Mouse (Mus musculus) testis, adult 2 months (tissue): ENCODE results near the gene Gprc5d. TPM values are rescaled to one million over a fixed set of nuclear protein-coding genes. Genes with fewer than 3 reads are reported as not detected.

Experiments used
- H3K27ac ChIP-seq: fragments of 200-500 bp; 2 replicates; pipeline ENCODE4 v1.5.1; 2012; ENCODE audit warnings: low read depth, low read length; ENCODE audit not compliant: control insufficient read depth, insufficient read depth
- H3K27me3 ChIP-seq: fragments of 200-500 bp; 2 replicates; pipeline ENCODE4 v1.6.1; 2012; ENCODE audit warnings: mild to moderate bottlenecking, low read length, moderate library complexity; ENCODE audit not compliant: control insufficient read depth, insufficient read depth
- H3K36me3 ChIP-seq: fragments of 200-500 bp; 2 replicates; pipeline ENCODE4 v1.6.1; 2012; ENCODE audit warnings: mild to moderate bottlenecking, low read length; ENCODE audit not compliant: control insufficient read depth, insufficient read depth
- H3K4me1 ChIP-seq: fragments of 200-500 bp; 2 replicates; pipeline ENCODE4 v1.6.1; 2012; ENCODE audit warnings: low read length; ENCODE audit not compliant: control insufficient read depth, insufficient read depth
- H3K4me3 ChIP-seq: fragments of 200-500 bp; 2 replicates; pipeline ENCODE4 v1.5.1; 2012; ENCODE audit warnings: low read depth, mild to moderate bottlenecking, low read length, moderate library complexity, mixed read lengths; ENCODE audit not compliant: control insufficient read depth
- CTCF ChIP-seq: fragments of 200-500 bp; IDR thresholded peaks from 2 replicates; pipeline ENCODE4 v1.5.1; 2012; ENCODE audit warnings: low read depth, mild to moderate bottlenecking, inconsistent platforms, low read length, moderate library complexity; ENCODE audit not compliant: control insufficient read depth, insufficient read depth, insufficient replicate concordance
- POLR2A ChIP-seq: fragments of 200-500 bp; IDR thresholded peaks from 2 replicates; pipeline ENCODE4 v1.6.1; 2012; ENCODE audit warnings: low read depth, mild to moderate bottlenecking, inconsistent platforms, low read length, moderate library complexity; ENCODE audit not compliant: control insufficient read depth
- polyA plus RNA-seq: library from polyadenylated mRNA; depleted of rRNA; stranded (reverse); fragments of >200 nt; gene quantifications from 2 replicates; pipeline ENCODE4 v1.2.3, GENCODE M21; 2012

The Gprc5d gene
- polyA plus RNA-seq, 1 experiment, result 0.65 TPM

DNA sequence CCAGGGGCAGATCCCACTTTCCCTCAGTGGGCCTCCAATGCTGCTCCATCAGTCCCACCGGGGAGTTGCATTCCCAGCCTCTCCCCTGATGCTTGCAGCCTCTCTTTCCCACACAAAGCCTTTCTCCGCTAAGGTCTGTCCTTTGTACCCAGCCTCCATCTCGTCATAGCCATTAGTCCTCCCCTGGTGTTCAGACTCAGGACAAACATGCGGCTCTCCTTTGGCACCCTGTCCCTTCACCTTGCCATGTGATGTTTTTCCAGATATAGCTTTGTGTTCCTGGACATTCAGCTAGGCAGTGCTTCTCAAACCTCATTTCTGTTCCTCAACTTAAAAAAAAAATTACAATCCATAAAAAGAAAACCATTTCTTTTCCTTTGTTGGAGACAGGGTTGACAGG is 40.4 kb upstream of the Gprc5d start:
- Histone ChIP-seq H3K36me3 (no peaks in the 10 kb centered on the region), H3K4me3 (no peak overlapping the region), H3K27ac (no peak overlapping the region), H3K4me1 (no peaks in the 10 kb centered on the region), H3K27me3 (no peaks in the 10 kb centered on the region)
- TF ChIP-seq CTCF (no peak), POLR2A (no peak)

- no peaks in the 10 kb centered on the region for H3K4me1 ChIP-seq
- H3K36me3 ChIP-seq, result no peaks in the 10 kb centered on the region
- H3K27me3 ChIP-seq, result no peaks in the 10 kb centered on the region
- no peak overlapping the region for H3K27ac ChIP-seq
- H3K4me3 ChIP-seq, result no peak overlapping the region
- TF ChIP-seq CTCF (no peak), POLR2A (no peak)
Measured at GRCm38 (mm10) chr6:135157496-135157895, 39.4 kb upstream of the Gprc5d start.

DNA sequence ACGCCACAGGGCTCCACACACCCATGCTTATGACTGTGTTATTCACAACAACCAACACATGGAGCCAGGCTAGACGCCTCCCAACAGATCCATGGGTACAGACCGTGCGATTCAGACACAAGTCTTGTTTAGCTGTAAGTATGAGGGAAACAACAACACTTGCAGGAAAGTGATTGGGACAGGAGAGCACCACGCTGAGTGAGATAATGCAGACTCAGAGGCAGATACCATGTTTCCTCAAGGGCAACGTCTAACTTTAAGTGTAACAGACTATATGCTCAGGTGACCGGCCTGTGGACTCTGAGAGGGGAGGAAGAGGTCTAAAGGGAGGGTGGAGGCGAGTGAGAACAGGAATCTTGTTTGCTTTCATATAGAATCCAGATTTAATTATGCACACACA is 38.5 kb upstream of the Gprc5d start:
- H3K4me3 ChIP-seq, result no peak overlapping the region
- no peak overlapping the region for H3K27ac ChIP-seq
- TF ChIP-seq CTCF, result no peak
- no peak for TF ChIP-seq POLR2A
- H3K27me3 ChIP-seq, result no peaks in the 10 kb centered on the region
- no peaks in the 10 kb centered on the region for H3K36me3 ChIP-seq
- no peaks in the 10 kb centered on the region for H3K4me1 ChIP-seq

GRCm38 (mm10) chr6:135153719-135154118 is 35.6 kb upstream of the Gprc5d start:
- no peak overlapping the region for H3K27ac ChIP-seq
- H3K36me3 ChIP-seq, result no peaks in the 10 kb centered on the region
- no peak overlapping the region for H3K4me3 ChIP-seq
- no peak for TF ChIP-seq CTCF
- no peak for TF ChIP-seq POLR2A
- H3K27me3 ChIP-seq, result no peaks in the 10 kb centered on the region
- no peaks in the 10 kb centered on the region for H3K4me1 ChIP-seq

DNA sequence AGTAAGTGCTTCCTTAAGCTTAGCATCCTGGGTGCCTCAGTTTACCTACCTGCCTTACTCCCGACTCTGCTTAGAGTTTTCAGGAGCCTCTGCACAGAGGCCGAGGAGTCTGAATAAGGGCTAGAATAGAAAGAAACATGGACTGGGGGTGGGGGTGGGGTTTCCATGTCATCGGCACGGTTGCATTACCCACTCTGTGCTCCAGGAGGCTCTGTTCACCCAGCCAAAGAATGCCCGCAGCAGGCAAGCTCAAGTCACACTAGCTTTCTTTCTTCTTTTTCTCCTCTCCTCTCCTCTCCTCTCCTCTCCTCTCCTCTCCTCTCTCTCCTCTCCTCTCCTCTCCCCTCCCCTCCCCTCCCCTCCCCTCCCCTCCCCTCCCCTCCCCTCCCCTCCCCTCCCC is 32.2 kb upstream of the Gprc5d start:
- Histone ChIP-seq H3K36me3 (no peaks in the 10 kb centered on the region), H3K4me1 (no peaks in the 10 kb centered on the region), H3K4me3 (no peak overlapping the region), H3K27me3 (no peaks in the 10 kb centered on the region), H3K27ac (no peak overlapping the region)
- peak; percentile 55; the same call in 1 of the 2 replicates for TF ChIP-seq CTCF
- no peak for TF ChIP-seq POLR2A

GRCm38 (mm10) chr6:135149722-135150121 is 31.6 kb upstream of the Gprc5d start:
- TF ChIP-seq CTCF (no peak), POLR2A (no peak)
- Histone ChIP-seq H3K4me1 (no peaks in the 10 kb centered on the region), H3K4me3 (no peak overlapping the region), H3K36me3 (no peaks in the 10 kb centered on the region), H3K27me3 (no peaks in the 10 kb centered on the region), H3K27ac (no peak overlapping the region)

- Histone ChIP-seq H3K27me3 (no peaks in the 10 kb centered on the region), H3K4me1 (no peaks in the 10 kb centered on the region), H3K4me3 (no peak overlapping the region), H3K36me3 (no peaks in the 10 kb centered on the region), H3K27ac (no peak overlapping the region)
- no peak for TF ChIP-seq POLR2A
- TF ChIP-seq CTCF, result no peak
Measured at GRCm38 (mm10) chr6:135149175-135149574, 31.1 kb upstream of the Gprc5d start.

GRCm38 (mm10) chr6:135148506-135148905 is 30.4 kb upstream of the Gprc5d start:
- no peaks in the 10 kb centered on the region for H3K4me1 ChIP-seq
- TF ChIP-seq POLR2A (no peak), CTCF (peak; percentile 64; the same call in 1 of the 2 replicates)
- H3K27ac ChIP-seq, result no peak overlapping the region

More at GRCm38 (mm10) chr6:135148506-135148905, 30.4 kb upstream of the Gprc5d start:
- H3K27me3 ChIP-seq, result no peaks in the 10 kb centered on the region
- H3K36me3 ChIP-seq, result no peaks in the 10 kb centered on the region
- H3K4me3 ChIP-seq, result no peak overlapping the region
